Mouse (Mus musculus): ENCODE results near the gene Ptn. TPM values are rescaled to one million over a fixed set of nuclear protein-coding genes. Genes with fewer than 3 reads are reported as not detected.

Gene Ptn
- polyA plus RNA-seq, 1 experiment from 2014 or later: 15.6 TPM

GRCm38 (mm10) chr6:36843031-36843488 is 33.0 kb upstream of the Ptn start:
- 69% methylated on average over 3 of the region's 3 CpGs for WGBS
- no peak for TF ChIP-seq CTCF (IDR thresholded peaks at IDR 0.05)
- TF ChIP-seq EP300 (IDR thresholded peaks at IDR 0.05): no peak
- DNase-seq (ENCODE audit: low spot score) (no peak), ATAC-seq (no peak)
- no peaks in the 10 kb centered on the region for H3K4me1 ChIP-seq (ENCODE audit: insufficient read depth, low read depth, low read length)
- H3K4me3 ChIP-seq (ENCODE audit: low read depth, low read length): no peak overlapping the region
- no peak overlapping the region for H3K27ac ChIP-seq (ENCODE audit: low read length)
- no peak overlapping the region for H3K9ac ChIP-seq (replicated peaks; ENCODE audit: low read depth)
- H3K36me3 ChIP-seq (ENCODE audit: insufficient read depth, low read length): no peaks in the 10 kb centered on the region
- no peaks in the 10 kb centered on the region for H3K27me3 ChIP-seq (replicated peaks; ENCODE audit: insufficient read depth, low read length)
- no peak overlapping the region for H3K4me2 ChIP-seq (replicated peaks; ENCODE audit: low read depth, low read length)
- no peaks in the 10 kb centered on the region for H3K9me3 ChIP-seq (ENCODE audit: low read length)

- ATAC-seq (peak; percentile 57), DNase-seq (ENCODE audit: low spot score) (peak; percentile 17)
- no peak overlapping the region for H3K4me3 ChIP-seq (ENCODE audit: low read depth, low read length)
- H3K9me3 ChIP-seq (ENCODE audit: low read length): no peaks in the 10 kb centered on the region
- 55% methylated on average over 5 of the region's 5 CpGs for WGBS
- no peaks in the 10 kb centered on the region for H3K4me1 ChIP-seq (ENCODE audit: insufficient read depth, low read depth, low read length)
- no peak overlapping the region for H3K9ac ChIP-seq (replicated peaks; ENCODE audit: low read depth)
- H3K4me2 ChIP-seq (replicated peaks; ENCODE audit: low read depth, low read length): no peak overlapping the region
- H3K27ac ChIP-seq (ENCODE audit: low read length): no peak overlapping the region
- H3K27me3 ChIP-seq (replicated peaks; ENCODE audit: insufficient read depth, low read length): no peaks in the 10 kb centered on the region
- H3K36me3 ChIP-seq (ENCODE audit: insufficient read depth, low read length): no peaks in the 10 kb centered on the region
- no peak for TF ChIP-seq CTCF (IDR thresholded peaks at IDR 0.05)
- TF ChIP-seq EP300 (IDR thresholded peaks at IDR 0.05): peak; percentile 65
Observed at GRCm38 (mm10) chr6:36842101-36842922, 32.3 kb upstream of the Ptn start.

- Histone ChIP-seq H3K27me3 (replicated peaks; ENCODE audit: insufficient read depth, low read length) (no peaks in the 10 kb centered on the region), H3K4me2 (replicated peaks; ENCODE audit: low read depth, low read length) (no peak overlapping the region), H3K9ac (replicated peaks; ENCODE audit: low read depth) (no peak overlapping the region), H3K4me1 (ENCODE audit: insufficient read depth, low read depth, low read length) (no peaks in the 10 kb centered on the region), H3K27ac (ENCODE audit: low read length) (no peak overlapping the region), H3K9me3 (ENCODE audit: low read length) (no peaks in the 10 kb centered on the region), H3K36me3 (ENCODE audit: insufficient read depth, low read length) (no peaks in the 10 kb centered on the region), H3K4me3 (ENCODE audit: low read depth, low read length) (no peak overlapping the region)
- WGBS: 46% methylated on average over 3 of the region's 3 CpGs
- TF ChIP-seq CTCF (IDR thresholded peaks at IDR 0.05) (no peak), EP300 (IDR thresholded peaks at IDR 0.05) (no peak)
- no peak for DNase-seq (ENCODE audit: low spot score)
- ATAC-seq: no peak
Observed at GRCm38 (mm10) chr6:36841701-36842100, 31.7 kb upstream of the Ptn start.

- H3K36me3 ChIP-seq (ENCODE audit: insufficient read depth, low read length): no peaks in the 10 kb centered on the region
- ATAC-seq (no peak), DNase-seq (ENCODE audit: low spot score) (no peak)
- H3K4me3 ChIP-seq (ENCODE audit: low read depth, low read length): no peak overlapping the region
- no peaks in the 10 kb centered on the region for H3K27me3 ChIP-seq (replicated peaks; ENCODE audit: insufficient read depth, low read length)
- no peak overlapping the region for H3K9ac ChIP-seq (replicated peaks; ENCODE audit: low read depth)
- no peaks in the 10 kb centered on the region for H3K9me3 ChIP-seq (ENCODE audit: low read length)
- H3K4me2 ChIP-seq (replicated peaks; ENCODE audit: low read depth, low read length): no peak overlapping the region
- no peak for TF ChIP-seq CTCF (IDR thresholded peaks at IDR 0.05)
- no peak for TF ChIP-seq EP300 (IDR thresholded peaks at IDR 0.05)
- no peak overlapping the region for H3K27ac ChIP-seq (ENCODE audit: low read length)
- H3K4me1 ChIP-seq (ENCODE audit: insufficient read depth, low read depth, low read length): no peaks in the 10 kb centered on the region
Observed at GRCm38 (mm10) chr6:36841174-36841573, 31.2 kb upstream of the Ptn start.

- Histone ChIP-seq H3K27ac (ENCODE audit: low read length) (no peak overlapping the region), H3K9me3 (ENCODE audit: low read length) (no peaks in the 10 kb centered on the region), H3K27me3 (replicated peaks; ENCODE audit: insufficient read depth, low read length) (no peaks in the 10 kb centered on the region), H3K4me1 (ENCODE audit: insufficient read depth, low read depth, low read length) (no peaks in the 10 kb centered on the region), H3K4me2 (replicated peaks; ENCODE audit: low read depth, low read length) (no peak overlapping the region), H3K36me3 (ENCODE audit: insufficient read depth, low read length) (no peaks in the 10 kb centered on the region), H3K4me3 (ENCODE audit: low read depth, low read length) (no peak overlapping the region), H3K9ac (replicated peaks; ENCODE audit: low read depth) (no peak overlapping the region)
- TF ChIP-seq EP300 (IDR thresholded peaks at IDR 0.05) (no peak), CTCF (IDR thresholded peaks at IDR 0.05) (no peak)
- 97% methylated on average over 1 of the region's 1 CpGs for WGBS
- ATAC-seq (no peak), DNase-seq (ENCODE audit: low spot score) (no peak)
Observed at GRCm38 (mm10) chr6:36838747-36839146, 28.7 kb upstream of the Ptn start.

GRCm38 (mm10) chr6:36835351-36835750 is 25.3 kb upstream of the Ptn start:
- H3K36me3 ChIP-seq (ENCODE audit: insufficient read depth, low read length): no peaks in the 10 kb centered on the region
- no peak overlapping the region for H3K27ac ChIP-seq (ENCODE audit: low read length)
- H3K4me2 ChIP-seq (replicated peaks; ENCODE audit: low read depth, low read length): no peak overlapping the region
- DNase-seq (ENCODE audit: low spot score) (no peak), ATAC-seq (no peak)
- H3K9ac ChIP-seq (replicated peaks; ENCODE audit: low read depth): no peak overlapping the region
- H3K4me1 ChIP-seq (ENCODE audit: insufficient read depth, low read depth, low read length): no peaks in the 10 kb centered on the region
- no peak for TF ChIP-seq CTCF (IDR thresholded peaks at IDR 0.05)
- TF ChIP-seq EP300 (IDR thresholded peaks at IDR 0.05): no peak
- H3K4me3 ChIP-seq (ENCODE audit: low read depth, low read length): no peak overlapping the region
- WGBS: 81% methylated on average over 3 of the region's 3 CpGs
- H3K9me3 ChIP-seq (ENCODE audit: low read length): no peaks in the 10 kb centered on the region
- H3K27me3 ChIP-seq (replicated peaks; ENCODE audit: insufficient read depth, low read length): no peaks in the 10 kb centered on the region

All from lung, postnatal 0 days (tissue).